Mouse (Mus musculus): ENCODE results near the gene Zic1.

GRCm38 (mm10) chr9:91360151-91361032, 5.2 kb downstream of the Zic1 start:
- TF ChIP-seq POLR2A (IDR thresholded peaks at IDR 0.05; ENCODE audit: insufficient read depth, low read depth, low read length), result no peak
- TF ChIP-seq CTCF (IDR thresholded peaks at IDR 0.05), result no peak
